Mouse (Mus musculus) small intestine, adult 2 months (tissue): ENCODE results near the gene Nmur1.

Experiments
- CTCF ChIP-seq: fragments of 200-500 bp; IDR thresholded peaks from 2 replicates; pipeline ENCODE4 v1.5.1; 2012; ENCODE audit warnings: low read depth, mild to moderate bottlenecking, control low read depth, inconsistent platforms, low read length, moderate library complexity, mixed read lengths; ENCODE audit not compliant: insufficient replicate concordance, insufficient read length; ENCODE audit errors: extremely low read depth
- POLR2A ChIP-seq: fragments of 200-500 bp; IDR thresholded peaks from 2 replicates; pipeline ENCODE4 v1.6.1; 2012; ENCODE audit warnings: low read depth, mild to moderate bottlenecking, control low read depth, inconsistent platforms, low read length, moderate library complexity

GRCm38 (mm10) chr1:86415144-86415543 is 10.9 kb downstream of the Nmur1 start:
- TF ChIP-seq POLR2A (no peak), CTCF (no peak)
